Mouse (Mus musculus) myocyte (in vitro differentiated cells): ENCODE measurements around the gene Mettl27.
"Not testable (repeated sequence)": the region's sequence is repeated elsewhere in the genome, so short reads cannot be mapped to it uniquely, and the experiment has no call there.

Experiments used
- CEBPB ChIP-seq: IDR thresholded peaks from 2 replicates; pipeline ENCODE4 v1.6.1; 2011; ENCODE audit warnings: mild to moderate bottlenecking, moderate library complexity; ENCODE audit not compliant: poor library complexity, insufficient read depth, severe bottlenecking
- MAX ChIP-seq: IDR thresholded peaks from one replicate; pipeline ENCODE4 v1.6.1; 2011; ENCODE audit warnings: low read depth, mild to moderate bottlenecking, control low read depth
- POLR2A ChIP-seq: IDR thresholded peaks from one replicate; pipeline ENCODE4 v1.6.1; 2011; ENCODE audit warnings: low read depth, mild to moderate bottlenecking, control low read depth, moderate library complexity; ENCODE audit not compliant: insufficient read length
- TCF12 ChIP-seq: IDR thresholded peaks from one replicate; pipeline ENCODE4 v1.6.1; 2011; ENCODE audit warnings: mild to moderate bottlenecking, control low read depth; ENCODE audit not compliant: poor library complexity, insufficient read depth, severe bottlenecking
- USF1 ChIP-seq: IDR thresholded peaks from one replicate; pipeline ENCODE4 v1.6.1; 2011; ENCODE audit warnings: low read depth, mild to moderate bottlenecking, control low read depth, moderate library complexity

DNA sequence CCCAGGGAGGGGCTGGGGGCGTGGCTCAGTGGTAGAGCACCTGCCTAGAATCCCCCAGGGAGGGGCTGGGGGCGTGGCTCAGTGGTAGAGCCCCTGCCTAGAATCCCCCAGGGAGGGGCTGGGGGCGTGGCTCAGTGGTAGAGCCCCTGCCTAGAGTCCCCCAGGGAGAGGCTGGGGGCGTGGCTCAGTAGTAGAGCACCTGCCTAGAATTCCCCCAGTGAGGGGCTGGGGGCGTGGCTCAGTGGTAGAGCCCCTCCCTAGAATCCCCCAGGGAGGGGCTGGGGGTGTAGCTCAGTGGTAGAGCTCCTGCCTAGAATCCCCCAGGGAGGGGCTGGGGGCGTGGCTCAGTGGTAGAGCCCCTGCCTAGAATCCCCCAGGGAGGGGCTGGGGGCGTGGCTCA is 7.4 kb downstream of the Mettl27 start:
- not testable (repeated sequence) for TF ChIP-seq POLR2A, TCF12, MAX, CEBPB, USF1
